Mouse (Mus musculus) neural tube, embryonic 15.5 days (tissue): ENCODE data around the gene Hnrnpa1. TPM values are rescaled to one million over a fixed set of nuclear protein-coding genes. Genes with fewer than 3 reads are reported as not detected.
"Not testable (repeated sequence)": the region's sequence is repeated elsewhere in the genome, so short reads cannot be mapped to it uniquely, and the experiment has no call there.

Source experiments
- ATAC-seq: fragments of 200-750 bp; cut with Nextera tagmentation; 2 replicates; pipeline ENCODE4 v1.8.0; 2017; ENCODE audit warnings: mild to moderate bottlenecking, moderate TSS enrichment, moderate library complexity; ENCODE audit not compliant: low FRiP score
- H3K27ac ChIP-seq: fragments of 300-500 bp; sonication (generic); replicated peaks from 2 replicates; pipeline ENCODE4 v1.5.1; 2015; ENCODE audit warnings: mild to moderate bottlenecking, inconsistent platforms
- H3K27me3 ChIP-seq: fragments of 300-500 bp; sonication (generic); replicated peaks from 2 replicates; pipeline ENCODE4 v1.6.1; 2015; ENCODE audit warnings: inconsistent platforms
- H3K36me3 ChIP-seq: fragments of 300-500 bp; sonication (generic); 2 replicates; pipeline ENCODE4 v1.6.1; 2015; ENCODE audit warnings: inconsistent platforms
- H3K4me1 ChIP-seq: fragments of 300-500 bp; sonication (generic); 2 replicates; pipeline ENCODE4 v1.6.1; 2015; ENCODE audit warnings: inconsistent platforms
- H3K4me2 ChIP-seq: fragments of 300-500 bp; sonication (generic); 2 replicates; pipeline ENCODE4 v1.6.1; 2015; ENCODE audit warnings: inconsistent platforms, mild to moderate bottlenecking, moderate library complexity
- H3K4me3 ChIP-seq: fragments of 300-500 bp; sonication (generic); replicated peaks from 2 replicates; pipeline ENCODE4 v1.5.1; 2015; ENCODE audit warnings: mild to moderate bottlenecking, inconsistent platforms
- H3K9ac ChIP-seq: fragments of 300-500 bp; sonication (generic); replicated peaks from 2 replicates; pipeline ENCODE4 v1.6.1; 2015; ENCODE audit warnings: mild to moderate bottlenecking, inconsistent platforms
- H3K9me3 ChIP-seq: fragments of 300-500 bp; sonication (generic); replicated peaks from 2 replicates; pipeline ENCODE4 v1.6.1; 2016; ENCODE audit warnings: inconsistent platforms
- WGBS: fragments of 180-500 bp; shearing (Covaris S2); methylation state at CpG from one replicate; pipeline ENCODE4 v1.1.7; 2015; ENCODE audit warnings: mixed read lengths; 5-methylcytosine and 5-hydroxymethylcytosine counted together
- polyA plus RNA-seq: library from polyadenylated mRNA; unstranded; fragments of >200 nt; fragmentation: Nextera tagmentation; extraction: Ambion mirVana; gene quantifications from 2 replicates; pipeline ENCODE4 v1.2.1, GENCODE M21; 2015

The Hnrnpa1 gene
- polyA plus RNA-seq, 1 experiment from 2014 or later, result 582 TPM

GRCm38 (mm10) chr15:103220785-103221184 lies 19.4 kb upstream of the Hnrnpa1 start:
- Histone ChIP-seq H3K27me3 (no peaks in the 10 kb centered on the region), H3K36me3 (no peaks in the 10 kb centered on the region), H3K4me3 (no peak overlapping the region), H3K4me1 (peaks cover 15% of the 10 kb centered on the region), H3K9me3 (no peaks in the 10 kb centered on the region), H3K9ac (no peak overlapping the region), H3K27ac (peak overlapping the region; percentile 51), H3K4me2 (no peak overlapping the region)
- 0 out of 2 replicates have a peak, but pooled peaks have one; percentile 24 for ATAC-seq
- WGBS, result 34% methylated on average over 3 of the region's 3 CpGs

GRCm38 (mm10) chr15:103221386-103221785 lies 18.8 kb upstream of the Hnrnpa1 start:
- Histone ChIP-seq H3K4me2 (no peak overlapping the region), H3K27me3 (no peaks in the 10 kb centered on the region), H3K27ac (peak overlapping the region; percentile 51), H3K4me3 (no peak overlapping the region), H3K9me3 (no peaks in the 10 kb centered on the region), H3K4me1 (peaks cover 10% of the 10 kb centered on the region; the same call in 1 of the 2 replicates), H3K9ac (no peak overlapping the region), H3K36me3 (no peaks in the 10 kb centered on the region)
- WGBS, result 90% methylated on average over 1 of the region's 1 CpGs
- no peak for ATAC-seq

DNA sequence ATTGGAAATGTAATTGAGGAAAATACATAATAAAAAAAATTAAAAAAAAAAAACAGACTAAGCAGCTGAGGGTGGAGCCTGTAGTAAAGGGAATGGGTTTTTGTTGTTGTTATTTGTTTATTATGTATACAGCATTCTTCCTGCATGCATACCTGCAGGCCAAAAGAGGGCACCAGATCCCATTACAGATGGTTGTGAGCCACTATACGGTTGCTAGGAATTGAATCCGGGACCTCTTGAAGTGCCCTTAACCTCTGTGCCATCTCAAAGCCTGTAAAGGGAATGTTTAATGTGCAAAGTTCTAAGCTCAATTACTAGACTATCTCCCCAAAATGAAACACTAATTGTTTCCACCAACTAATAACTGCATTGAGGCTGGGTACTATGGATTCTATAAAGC lies 16.1 kb upstream of the Hnrnpa1 start:
- Histone ChIP-seq H3K27me3 (no peaks in the 10 kb centered on the region), H3K9ac (no peak overlapping the region), H3K9me3 (no peaks in the 10 kb centered on the region), H3K27ac (no peak overlapping the region), H3K36me3 (no peaks in the 10 kb centered on the region), H3K4me3 (no peak overlapping the region), H3K4me2 (no peak overlapping the region), H3K4me1 (peaks cover 18% of the 10 kb centered on the region; the same call in 1 of the 2 replicates)
- ATAC-seq, result no peak
- WGBS, result 83% methylated on average over 2 of the region's 2 CpGs

DNA sequence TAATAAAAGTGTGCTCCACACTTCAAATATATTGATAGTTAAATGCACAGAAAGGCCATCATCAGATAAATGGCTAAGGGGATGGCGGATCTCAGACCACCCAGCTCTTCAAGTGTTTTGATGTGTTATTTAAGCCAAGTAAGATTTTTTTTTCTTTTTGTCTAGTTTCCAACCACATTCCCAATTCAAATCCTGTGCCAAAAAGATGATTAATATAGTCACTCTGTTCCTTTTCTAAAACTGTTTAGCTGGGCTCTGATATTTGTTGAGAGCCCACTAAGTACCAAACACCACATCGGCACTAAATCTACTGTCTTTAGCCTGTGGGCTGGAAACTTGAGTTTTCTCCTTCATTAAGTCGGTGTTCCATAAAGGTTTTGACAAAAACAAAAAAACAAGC lies 13.2 kb upstream of the Hnrnpa1 start:
- no peak for ATAC-seq
- 75% methylated on average over 3 of the region's 3 CpGs for WGBS

GRCm38 (mm10) chr15:103227572-103227971 lies 12.7 kb upstream of the Hnrnpa1 start:
- no peaks in the 10 kb centered on the region for H3K36me3 ChIP-seq
- H3K9me3 ChIP-seq, result no peaks in the 10 kb centered on the region
- ATAC-seq, result no peak
- WGBS, result 90% methylated on average over 2 of the region's 2 CpGs
- 0 out of 2 replicates have a peak, but pooled peaks cover 8% of the 10 kb centered on the region for H3K4me1 ChIP-seq
- no peak overlapping the region for H3K27ac ChIP-seq
- no peaks in the 10 kb centered on the region for H3K27me3 ChIP-seq
- H3K4me2 ChIP-seq, result no peak overlapping the region
- H3K9ac ChIP-seq, result no peak overlapping the region
- no peak overlapping the region for H3K4me3 ChIP-seq

More for the DNA sequence above, 13.2 kb upstream of the Hnrnpa1 start:
- no peaks in the 10 kb centered on the region for H3K27me3 ChIP-seq
- H3K36me3 ChIP-seq, result no peaks in the 10 kb centered on the region
- H3K9me3 ChIP-seq, result no peaks in the 10 kb centered on the region
- H3K27ac ChIP-seq, result no peak overlapping the region
- no peak overlapping the region for H3K4me2 ChIP-seq
- H3K9ac ChIP-seq, result no peak overlapping the region
- H3K4me1 ChIP-seq, result 0 out of 2 replicates have a peak, but pooled peaks cover 8% of the 10 kb centered on the region
- H3K4me3 ChIP-seq, result no peak overlapping the region

- Histone ChIP-seq H3K9ac (no peak overlapping the region), H3K9me3 (no peaks in the 10 kb centered on the region), H3K4me1 (0 out of 2 replicates have a peak, but pooled peaks cover 8% of the 10 kb centered on the region), H3K27ac (no peak overlapping the region), H3K27me3 (no peaks in the 10 kb centered on the region), H3K4me2 (no peak overlapping the region), H3K4me3 (no peak overlapping the region), H3K36me3 (no peaks in the 10 kb centered on the region)
- no peak for ATAC-seq
- 81% methylated on average over 2 of the region's 2 CpGs for WGBS
Observed at GRCm38 (mm10) chr15:103228904-103229303, 11.3 kb upstream of the Hnrnpa1 start.

DNA sequence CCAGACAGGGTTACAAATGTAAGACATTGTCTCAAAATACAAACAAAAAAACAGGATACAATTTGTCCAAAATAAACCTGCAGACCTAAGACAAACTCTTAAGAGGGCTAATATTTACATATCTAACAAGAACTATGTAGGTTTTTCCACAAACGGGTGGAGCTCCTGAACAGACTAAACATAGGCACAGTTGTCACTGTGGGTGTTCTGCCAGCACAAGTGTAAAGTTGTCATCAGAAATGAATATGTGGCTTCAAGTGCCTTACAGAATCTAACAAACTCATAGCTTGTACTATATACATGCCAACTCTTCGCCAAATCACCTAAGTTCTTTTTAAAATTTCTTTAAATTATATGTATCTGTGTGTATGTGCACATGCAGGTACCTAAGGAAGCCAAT lies 7.1 kb upstream of the Hnrnpa1 start:
- Histone ChIP-seq H3K4me1 (peaks cover 7% of the 10 kb centered on the region), H3K36me3 (peaks cover 9% of the 10 kb centered on the region; the same call in 1 of the 2 replicates), H3K9me3 (no peaks in the 10 kb centered on the region), H3K4me3 (no peak overlapping the region), H3K4me2 (no peak overlapping the region), H3K27ac (no peak overlapping the region), H3K27me3 (no peaks in the 10 kb centered on the region), H3K9ac (no peak overlapping the region)
- 93% methylated on average over 2 of the region's 2 CpGs for WGBS
- ATAC-seq, result no peak

DNA sequence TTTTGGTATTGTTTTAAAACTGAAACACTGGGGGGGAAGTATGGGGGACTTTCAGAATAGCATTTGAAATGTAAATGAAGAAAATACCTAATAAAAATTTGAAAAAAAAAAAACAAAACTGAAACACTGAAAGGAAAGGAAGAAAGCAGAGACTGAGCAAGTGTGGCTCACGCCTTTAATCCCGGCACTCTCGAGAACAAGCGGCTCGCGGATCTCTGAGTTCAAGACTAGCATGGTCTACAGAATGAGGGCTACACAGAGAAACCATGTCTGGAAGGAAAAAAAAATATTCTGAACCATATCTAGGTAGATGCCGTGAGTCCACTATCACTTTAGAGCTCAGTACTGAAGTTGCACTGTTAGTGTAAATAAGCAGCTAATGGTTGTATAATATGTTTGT lies 2.9 kb upstream of the Hnrnpa1 start:
- 94% methylated on average over 7 of the region's 7 CpGs for WGBS
- no peak for ATAC-seq
- no peaks in the 10 kb centered on the region for H3K9me3 ChIP-seq
- no peak overlapping the region for H3K27ac ChIP-seq
- H3K36me3 ChIP-seq, result peaks cover 12% of the 10 kb centered on the region
- H3K4me3 ChIP-seq, result no peak overlapping the region
- no peaks in the 10 kb centered on the region for H3K27me3 ChIP-seq
- H3K4me2 ChIP-seq, result no peak overlapping the region
- peaks cover 29% of the 10 kb centered on the region for H3K4me1 ChIP-seq
- no peak overlapping the region for H3K9ac ChIP-seq

DNA sequence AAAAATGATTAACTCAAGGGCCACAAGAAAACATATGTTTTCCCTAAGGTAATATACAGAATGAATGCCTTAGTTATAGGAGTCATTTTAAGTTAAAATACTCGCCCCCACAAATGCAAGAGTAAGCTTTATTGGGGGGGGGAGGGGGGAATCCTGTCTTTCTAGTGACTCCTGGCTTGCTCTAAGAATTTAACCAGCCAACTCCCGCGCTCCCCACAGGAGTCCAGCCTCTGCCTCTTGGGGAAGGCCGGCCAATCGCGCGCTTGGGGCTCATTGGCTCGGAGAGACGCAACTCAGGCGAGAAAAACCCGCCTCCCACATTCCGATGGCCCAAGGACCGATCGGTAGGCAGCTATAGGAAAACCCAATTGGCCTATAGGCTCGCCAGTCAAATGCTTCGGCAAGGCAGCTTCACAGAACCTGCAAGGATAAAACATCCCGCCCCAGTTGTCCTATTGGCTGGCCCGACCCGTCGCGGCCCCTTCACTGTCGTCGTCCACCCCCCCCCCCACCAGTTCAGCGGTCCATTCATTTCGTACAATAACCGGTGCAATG lies 1.0 kb upstream of the Hnrnpa1 start:
- peak; percentile 86 for ATAC-seq
- 0% methylated on average over 26 of the region's 26 CpGs for WGBS
- Histone ChIP-seq H3K36me3 (peaks cover 30% of the 10 kb centered on the region), H3K27ac (peak overlapping the region; percentile 91), H3K9ac (peak overlapping the region; percentile 57), H3K27me3 (no peaks in the 10 kb centered on the region), H3K4me2 (peak overlapping the region; percentile 78), H3K4me3 (peak overlapping the region; percentile 66), H3K4me1 (peaks cover 47% of the 10 kb centered on the region), H3K9me3 (no peaks in the 10 kb centered on the region)

DNA sequence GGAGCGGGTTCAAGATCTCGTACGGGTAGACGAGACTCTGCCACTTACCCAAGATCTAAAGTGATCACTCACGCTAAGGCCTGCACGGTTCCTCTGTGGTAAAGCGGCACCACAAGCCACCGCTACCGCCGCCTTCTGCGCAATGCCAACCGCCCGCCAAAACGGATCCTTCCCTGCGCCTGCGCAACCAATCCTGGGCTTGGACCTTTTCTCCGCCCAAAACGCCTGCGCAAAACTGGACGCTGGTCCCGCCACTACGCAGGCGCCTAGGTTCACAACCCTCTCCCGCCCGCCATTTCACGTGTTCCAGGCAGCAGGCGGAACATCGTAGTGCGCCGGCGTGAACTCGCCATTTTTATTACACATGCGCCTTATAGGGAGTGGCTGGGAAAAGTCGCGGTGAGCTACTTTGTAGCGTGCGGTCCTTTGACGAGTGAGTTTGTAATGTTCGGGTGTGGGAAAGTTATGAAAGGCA lies 510 bp upstream of the Hnrnpa1 start, which contains the start of gene Cbx5:
Gene Cbx5 (minus strand): TSS at position 132 of the 475 bp plus-strand sequence.
- Histone ChIP-seq H3K27ac (peak within 1 kb of the TSS; percentile 91), H3K9me3 (no peaks in the 10 kb centered on the region), H3K9ac (peak within 1 kb of the TSS; percentile 78), H3K4me1 (peaks cover 47% of the 10 kb centered on the region), H3K27me3 (no peaks in the 10 kb centered on the region), H3K4me3 (peak within 1 kb of the TSS; percentile 66), H3K36me3 (peaks cover 29% of the 10 kb centered on the region), H3K4me2 (peak within 1 kb of the TSS; percentile 78)
- WGBS, result under 1% methylated on average over 39 of the region's 39 CpGs
- ATAC-seq, result peak; percentile 93

- 10% methylated on average over 12 of the region's 12 CpGs for WGBS
- not testable (repeated sequence) for ATAC-seq, H3K27me3 ChIP-seq, H3K9me3 ChIP-seq
- Histone ChIP-seq H3K27ac (peak overlapping the region; percentile 91), H3K4me2 (peak overlapping the region; percentile 77), H3K9ac (peak overlapping the region; percentile 78), H3K4me3 (peak overlapping the region; percentile 66), H3K4me1 (peaks cover 55% of the 10 kb centered on the region), H3K36me3 (peaks cover 34% of the 10 kb centered on the region)
Observed at GRCm38 (mm10) chr15:103241071-103242018, 1.1 kb downstream of the Hnrnpa1 start.
